Mouse (Mus musculus) layer of hippocampus, adult 11-12 months (tissue): ENCODE data around the gene Lrrc8b.

ENCODE experiments used
- DNase-seq: peaks from one replicate; pipeline ENCODE4 v3.0.0; 2022; ENCODE audit warnings: low spot score

Lrrc8b gene

GRCm38 (mm10) chr5:105519096-105519975 is 103.8 kb downstream of the Lrrc8b start, which contains the start of gene Lrrc8c:
Gene Lrrc8c, plus strand, starts transcription at chr5:105519388.
- DNase-seq = peak; percentile 84

DNA sequence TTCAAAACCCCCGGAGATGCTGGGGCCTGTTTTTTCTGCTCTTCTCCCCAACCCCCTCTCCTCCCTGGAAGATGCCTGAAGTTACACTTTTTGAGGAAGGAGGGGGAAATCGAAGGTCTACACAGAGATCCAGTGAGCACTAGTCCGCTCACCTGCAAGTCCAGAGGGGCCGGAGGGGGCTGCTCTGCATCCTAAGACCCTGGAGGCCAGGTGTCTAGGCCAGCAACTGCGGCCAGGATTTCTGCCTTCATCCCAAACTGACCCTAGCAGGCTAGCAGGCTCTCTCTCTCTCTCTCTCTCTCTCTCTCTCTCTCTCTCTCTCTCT is 104.4 kb downstream of the Lrrc8b start:
- DNase-seq = peak; percentile 20

GRCm38 (mm10) chr5:105520442-105520965 is 104.9 kb downstream of the Lrrc8b start:
- DNase-seq = no peak

DNA sequence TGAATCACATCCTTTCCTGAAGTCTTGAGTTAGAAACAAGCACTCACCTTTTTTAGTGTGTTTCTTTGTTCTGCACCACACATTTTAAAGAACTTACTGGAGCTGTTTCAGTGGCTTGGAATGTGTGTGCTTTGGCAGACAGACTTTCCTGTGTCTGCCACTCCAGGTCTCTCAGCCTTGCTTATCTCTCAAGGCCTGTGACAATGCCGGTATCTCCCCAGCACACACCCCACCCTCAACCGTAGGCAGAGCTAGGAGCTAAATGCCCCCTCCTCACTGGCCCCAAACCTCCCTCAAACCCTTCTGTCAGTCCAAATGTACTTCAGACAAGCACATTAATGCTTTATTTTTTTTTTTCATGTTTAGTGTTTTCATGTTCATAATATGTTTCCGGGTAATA is 107.9 kb downstream of the Lrrc8b start:
- DNase-seq = no peak

DNA sequence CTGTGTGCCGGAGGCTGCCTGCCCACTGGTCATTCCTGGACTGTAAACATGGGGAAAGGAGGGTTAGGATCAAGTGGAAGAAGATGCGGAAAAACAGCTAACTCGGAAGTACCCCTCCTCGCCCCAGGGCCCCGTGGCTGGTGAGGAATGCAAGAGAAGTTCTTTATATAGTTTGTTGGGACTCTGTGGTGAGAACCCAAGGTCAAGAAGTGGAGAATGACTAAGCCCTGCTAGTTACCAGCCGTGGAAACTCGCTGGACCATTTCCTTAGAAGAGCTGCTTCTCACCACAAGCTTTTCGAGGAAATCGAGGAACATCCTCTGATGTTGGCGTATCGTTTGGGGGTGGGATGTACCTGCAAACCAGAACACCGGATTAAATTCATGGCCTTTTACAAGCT is 109.4 kb downstream of the Lrrc8b start:
- DNase-seq = no peak

DNA sequence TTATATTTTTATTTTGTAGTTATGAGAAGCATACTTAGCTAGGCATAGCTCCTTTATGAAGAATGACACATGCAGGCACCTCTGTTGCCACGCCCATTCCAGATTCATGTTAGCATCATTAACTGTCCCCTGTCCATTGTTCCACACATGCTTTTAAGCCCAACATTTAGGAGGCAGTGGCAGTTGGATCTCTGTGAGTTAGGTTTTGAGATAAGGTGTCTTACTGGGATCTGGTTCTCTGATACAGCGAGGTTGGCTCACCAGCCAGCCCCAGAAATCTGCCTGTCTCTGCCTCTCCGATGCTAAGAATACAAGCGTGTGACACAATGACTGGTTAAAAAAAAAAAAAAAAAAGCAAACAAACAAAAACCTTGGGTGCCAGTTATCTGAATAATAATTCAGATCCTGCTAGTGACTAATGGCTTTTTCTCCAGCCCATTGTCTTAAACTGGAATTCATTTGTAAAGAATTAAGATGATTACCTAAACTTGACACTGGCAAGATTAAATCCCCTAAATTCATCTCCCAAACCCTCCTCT is 110.6 kb downstream of the Lrrc8b start:
- no peak for DNase-seq

- DNase-seq = no peak
Observed at GRCm38 (mm10) chr5:105526766-105527165, 111.2 kb downstream of the Lrrc8b start.

DNA sequence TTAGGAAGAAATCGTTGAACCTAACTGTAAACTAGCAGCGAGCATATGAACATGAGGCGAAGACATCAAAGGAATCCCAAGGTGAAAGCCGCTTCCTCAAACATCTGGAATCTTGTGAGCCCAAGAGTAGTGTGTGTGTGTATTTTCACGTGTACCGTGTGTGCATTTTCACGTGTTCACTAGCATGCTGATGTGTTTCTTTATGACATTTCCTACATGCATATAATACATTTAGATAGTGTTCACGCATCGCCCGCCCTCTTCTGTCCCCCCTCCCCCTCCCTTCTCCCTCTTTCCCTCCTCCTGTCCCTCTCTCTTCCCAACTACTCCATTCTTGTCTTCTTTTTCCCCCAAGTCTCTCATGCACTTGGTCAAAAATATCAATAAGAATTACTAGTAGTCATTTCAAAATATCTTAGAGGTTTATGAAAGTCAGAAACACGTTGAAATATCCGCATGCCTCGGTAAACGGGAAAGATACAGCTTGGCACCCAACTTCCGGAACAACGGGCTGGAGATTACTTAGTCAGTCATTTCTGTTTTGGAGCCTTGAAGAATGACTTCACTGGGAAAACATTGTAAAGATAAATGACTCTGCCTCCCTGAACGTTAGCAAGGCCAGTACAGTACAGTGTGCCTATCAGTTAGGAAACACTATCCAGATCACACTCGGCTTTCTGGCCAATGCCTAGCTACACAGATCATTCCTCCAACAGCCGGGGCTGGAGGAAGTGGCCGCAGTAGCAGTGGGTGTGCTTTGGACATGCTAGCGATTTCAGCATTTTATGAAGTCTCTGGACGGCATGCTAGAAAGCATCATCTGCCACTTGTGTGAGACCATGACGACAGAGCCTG is 112.1 kb downstream of the Lrrc8b start:
- no peak for DNase-seq

DNA sequence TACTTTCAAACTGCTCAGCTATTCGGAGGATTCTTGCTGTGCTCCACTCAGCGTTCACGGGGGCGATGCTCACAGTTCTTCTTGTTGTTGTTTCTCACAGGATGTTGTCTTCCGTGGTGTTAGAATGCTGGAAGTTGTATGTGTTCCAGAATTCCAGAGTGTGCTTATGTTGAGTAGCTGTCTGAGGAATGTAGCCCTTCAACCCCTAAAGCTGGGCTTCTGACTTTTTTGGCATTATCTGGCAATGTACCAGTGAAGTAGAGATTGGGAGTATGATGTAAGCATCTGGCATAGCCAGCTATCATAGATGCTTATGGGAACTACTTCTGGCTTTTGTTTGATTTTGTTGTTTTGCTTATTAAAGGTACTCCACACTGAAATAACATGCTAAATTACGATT is 115.0 kb downstream of the Lrrc8b start:
- no peak for DNase-seq

DNA sequence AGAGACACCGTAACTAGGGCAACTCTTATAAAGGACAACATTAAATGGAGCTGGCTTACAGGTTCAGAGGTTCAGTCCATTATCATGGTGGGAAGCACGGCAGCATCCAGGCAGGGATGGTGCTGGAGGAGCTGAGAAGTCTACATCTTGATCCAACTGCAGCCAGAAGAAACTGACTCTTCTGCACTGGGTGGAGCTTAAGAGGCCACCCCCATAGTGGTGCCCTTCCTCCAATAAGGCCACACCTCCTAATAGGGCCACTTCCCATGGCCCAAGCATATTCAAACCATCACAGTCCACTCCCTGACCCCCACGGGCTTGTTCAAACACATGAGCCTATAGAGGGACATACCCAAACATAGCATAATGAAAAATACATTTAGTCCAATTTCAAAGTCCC is 119.6 kb downstream of the Lrrc8b start:
- no peak for DNase-seq

DNA sequence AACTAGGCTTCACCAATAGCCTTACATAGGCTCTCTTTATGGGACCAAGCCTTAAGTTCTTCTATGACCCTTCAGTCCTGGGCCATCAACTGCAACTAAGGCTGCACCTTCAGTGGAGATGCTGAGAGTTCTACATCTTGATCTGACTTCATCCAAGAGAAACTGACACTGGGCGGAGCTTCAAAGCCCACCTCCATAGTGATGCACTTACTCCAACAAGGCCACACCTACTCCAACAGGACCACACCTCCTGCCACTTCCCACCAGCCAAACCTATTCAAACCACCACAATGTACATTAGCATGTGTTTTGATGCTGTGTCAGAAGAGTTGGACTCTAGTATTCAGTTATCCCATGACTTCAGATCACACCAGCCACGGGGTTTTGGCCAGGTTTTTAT is 120.6 kb downstream of the Lrrc8b start:
- no peak for DNase-seq

DNA sequence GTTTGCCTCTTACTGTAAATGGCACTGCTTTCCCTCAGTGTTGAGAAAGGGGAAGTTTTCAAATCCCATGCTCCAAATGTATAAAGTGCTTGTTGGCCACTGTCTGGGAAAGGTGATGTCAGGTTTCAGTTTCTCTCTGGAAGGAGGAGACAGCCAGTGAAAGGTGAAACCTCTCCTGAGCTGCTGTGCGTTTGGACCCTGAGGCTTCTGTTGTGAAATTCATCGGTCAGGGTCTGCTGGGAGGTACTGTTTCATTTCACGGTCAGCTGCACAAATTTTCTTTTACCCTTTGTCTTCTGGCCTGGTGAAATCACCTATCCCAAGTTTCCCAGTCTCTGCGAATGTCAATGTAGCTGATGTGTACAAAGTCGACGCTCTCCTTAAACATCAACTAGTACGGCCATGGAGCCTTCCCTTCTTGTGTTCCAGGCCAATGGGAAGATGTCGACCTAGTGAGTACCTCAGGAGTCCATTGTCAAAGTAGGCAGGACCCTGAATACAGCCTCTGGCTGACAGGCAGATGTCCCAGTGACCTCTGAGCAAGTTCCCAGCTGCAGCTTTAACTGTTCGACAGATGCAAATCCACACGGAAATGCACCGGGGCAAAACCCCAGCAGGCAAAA is 121.6 kb downstream of the Lrrc8b start:
- no peak for DNase-seq
